Mouse (Mus musculus) lung, embryonic 15.5 days (tissue): ENCODE measurements around the gene Exosc10. TPM values are rescaled to one million over a fixed set of nuclear protein-coding genes. Genes with fewer than 3 reads are reported as not detected.

ENCODE experiments used
- ATAC-seq: fragments of 200-750 bp; cut with Nextera tagmentation; 2 replicates; pipeline ENCODE4 v1.8.0; 2017; ENCODE audit warnings: moderate number of reproducible peaks, borderline replicate concordance; ENCODE audit not compliant: low FRiP score, low TSS enrichment; ENCODE audit errors: extremely low read depth
- H3K27ac ChIP-seq: fragments of 300-500 bp; sonication (generic); 2 replicates; pipeline ENCODE4 v1.5.1; 2015; ENCODE audit warnings: moderate library complexity, mild to moderate bottlenecking, inconsistent platforms
- H3K27me3 ChIP-seq: fragments of 300-500 bp; sonication (generic); 2 replicates; pipeline ENCODE4 v1.6.1; 2015; ENCODE audit warnings: inconsistent platforms
- H3K36me3 ChIP-seq: fragments of 300-500 bp; sonication (generic); 2 replicates; pipeline ENCODE4 v1.6.1; 2015; ENCODE audit warnings: inconsistent platforms
- H3K4me1 ChIP-seq: fragments of 300-500 bp; sonication (generic); 2 replicates; pipeline ENCODE4 v1.6.1; 2015; ENCODE audit warnings: inconsistent platforms
- H3K4me2 ChIP-seq: fragments of 300-500 bp; sonication (generic); 2 replicates; pipeline ENCODE4 v1.6.1; 2015; ENCODE audit warnings: inconsistent platforms, mild to moderate bottlenecking, moderate library complexity
- H3K4me3 ChIP-seq: fragments of 300-500 bp; sonication (generic); 2 replicates; pipeline ENCODE4 v1.5.1; 2015; ENCODE audit warnings: mild to moderate bottlenecking, inconsistent platforms
- H3K9ac ChIP-seq: fragments of 300-500 bp; sonication (generic); 2 replicates; pipeline ENCODE4 v1.6.1; 2015; ENCODE audit warnings: inconsistent platforms
- H3K9me3 ChIP-seq: fragments of 300-500 bp; sonication (generic); 2 replicates; pipeline ENCODE4 v1.6.1; 2016; ENCODE audit warnings: inconsistent platforms
- WGBS: fragments of 180-500 bp; shearing (Covaris S2); methylation state at CpG from one replicate; pipeline ENCODE4 v1.1.7; 2015; 5-methylcytosine and 5-hydroxymethylcytosine counted together
- polyA plus RNA-seq: library from polyadenylated mRNA; unstranded; fragments of >200 nt; fragmentation: Nextera tagmentation; extraction: Ambion mirVana; gene quantifications from 2 replicates; pipeline ENCODE4 v1.2.1, GENCODE M21; 2015

Gene Exosc10
- polyA plus RNA-seq, 1 experiment from 2014 or later = 93.8 TPM

DNA sequence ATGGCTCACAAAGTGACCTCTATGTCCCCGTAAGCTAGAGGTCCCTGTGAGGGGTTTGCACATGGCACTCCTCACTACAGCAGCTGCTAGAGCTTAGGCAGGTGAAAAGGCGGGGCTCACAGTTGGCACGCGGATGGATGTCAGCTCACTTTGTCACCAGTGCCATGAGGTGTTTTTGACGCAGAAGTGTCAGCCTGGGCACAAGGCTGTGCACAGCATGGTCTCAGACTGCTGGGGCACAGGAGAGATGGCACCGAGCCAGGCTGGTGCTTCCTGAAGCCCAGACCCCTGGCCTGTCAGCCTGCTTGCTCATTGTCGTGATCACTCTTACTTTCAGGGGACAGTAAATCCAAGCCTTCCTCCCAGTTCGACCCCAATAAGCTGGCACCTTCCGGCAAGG lies 22.5 kb downstream of the Exosc10 start:
- 83% methylated on average over 9 of the region's 9 CpGs for WGBS
- peaks cover 74% of the 10 kb centered on the region for H3K36me3 ChIP-seq

DNA sequence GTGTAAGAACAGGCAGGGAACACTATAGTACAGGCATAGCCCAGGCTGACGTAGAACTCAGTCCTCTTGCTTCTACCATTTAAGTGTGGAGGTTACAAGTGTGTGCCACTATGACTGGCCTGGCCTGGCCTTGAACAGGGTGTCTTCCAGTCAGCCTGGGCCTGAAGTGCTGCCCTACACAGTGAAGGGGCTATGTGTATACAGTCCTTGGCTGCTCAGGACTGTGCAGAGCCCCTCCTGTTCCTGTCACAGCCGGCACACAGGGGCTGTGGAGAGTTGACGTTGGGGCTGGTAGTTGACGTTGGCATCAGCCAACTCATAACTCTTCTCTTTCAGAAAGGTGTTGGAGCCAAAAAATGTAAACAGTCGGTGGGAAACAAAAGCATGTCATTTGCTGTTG lies 23.2 kb downstream of the Exosc10 start:
- Histone ChIP-seq H3K4me2 (no peak overlapping the region), H3K4me1 (no peaks in the 10 kb centered on the region), H3K4me3 (no peak overlapping the region), H3K9ac (no peak overlapping the region), H3K36me3 (peaks cover 67% of the 10 kb centered on the region), H3K27me3 (no peaks in the 10 kb centered on the region), H3K9me3 (no peaks in the 10 kb centered on the region), H3K27ac (no peak overlapping the region)
- WGBS = 83% methylated on average over 5 of the region's 5 CpGs
- ATAC-seq = no peak

More for the DNA sequence above, 22.5 kb downstream of the Exosc10 start:
- H3K9me3 ChIP-seq = no peaks in the 10 kb centered on the region
- no peak overlapping the region for H3K9ac ChIP-seq
- no peak for ATAC-seq
- no peak overlapping the region for H3K4me3 ChIP-seq
- no peak overlapping the region for H3K4me2 ChIP-seq
- no peak overlapping the region for H3K27ac ChIP-seq
- H3K4me1 ChIP-seq = no peaks in the 10 kb centered on the region
- H3K27me3 ChIP-seq = no peaks in the 10 kb centered on the region

DNA sequence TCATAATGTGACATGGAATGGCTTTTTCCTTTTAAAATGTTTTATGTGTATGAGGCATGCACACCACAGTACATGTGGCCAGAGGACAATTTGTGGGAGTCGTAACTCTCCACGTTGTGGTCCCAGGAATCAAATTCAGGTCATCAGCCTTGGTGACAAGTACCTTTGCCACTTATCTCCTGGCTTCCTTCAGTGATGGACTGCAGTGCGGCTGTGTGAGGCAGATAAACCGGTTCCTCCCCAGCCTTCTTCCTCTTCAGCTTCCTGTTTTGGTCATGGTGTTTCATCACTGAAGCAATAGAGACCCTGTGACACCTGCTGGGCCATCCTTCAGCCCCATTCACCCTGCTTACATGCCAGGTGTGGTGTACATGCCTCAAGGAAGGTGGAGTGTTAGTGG lies 25.0 kb downstream of the Exosc10 start:
- Histone ChIP-seq H3K36me3 (peaks cover 49% of the 10 kb centered on the region), H3K9ac (no peak overlapping the region)
- 53% methylated on average over 4 of the region's 4 CpGs for WGBS

DNA sequence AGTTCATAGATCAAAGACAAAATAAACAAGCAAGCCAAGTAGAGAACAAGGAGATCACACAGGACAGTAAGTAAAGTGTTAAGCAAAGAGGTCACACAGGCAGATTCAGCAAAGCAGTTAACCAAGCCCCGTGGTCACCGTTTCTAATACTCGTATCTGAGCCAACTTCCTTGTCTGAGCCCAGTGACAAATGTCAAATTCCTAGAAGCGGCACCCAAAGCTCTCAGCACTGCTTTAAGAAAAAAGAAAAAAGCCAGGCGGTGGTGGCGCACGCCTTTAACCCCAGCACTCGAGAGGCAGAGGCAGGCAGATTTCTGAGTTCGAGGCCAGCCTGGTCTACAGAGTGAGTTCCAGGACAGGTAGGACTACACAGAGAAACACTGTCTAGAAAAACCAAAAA lies 28.4 kb downstream of the Exosc10 start:
- WGBS = 54% methylated on average over 9 of the region's 9 CpGs
- H3K36me3 ChIP-seq = peaks cover 16% of the 10 kb centered on the region
- H3K4me2 ChIP-seq = no peak overlapping the region
- no peak overlapping the region for H3K4me3 ChIP-seq
- no peak for ATAC-seq
- no peak overlapping the region for H3K9ac ChIP-seq
- peaks cover 17% of the 10 kb centered on the region for H3K4me1 ChIP-seq
- H3K9me3 ChIP-seq = no peaks in the 10 kb centered on the region
- H3K27ac ChIP-seq = no peak overlapping the region
- no peaks in the 10 kb centered on the region for H3K27me3 ChIP-seq

More for the DNA sequence above, 25.0 kb downstream of the Exosc10 start:
- Histone ChIP-seq H3K4me3 (no peak overlapping the region), H3K9me3 (no peaks in the 10 kb centered on the region), H3K4me2 (no peak overlapping the region), H3K4me1 (no peaks in the 10 kb centered on the region), H3K27ac (no peak overlapping the region), H3K27me3 (no peaks in the 10 kb centered on the region)
- ATAC-seq = no peak

DNA sequence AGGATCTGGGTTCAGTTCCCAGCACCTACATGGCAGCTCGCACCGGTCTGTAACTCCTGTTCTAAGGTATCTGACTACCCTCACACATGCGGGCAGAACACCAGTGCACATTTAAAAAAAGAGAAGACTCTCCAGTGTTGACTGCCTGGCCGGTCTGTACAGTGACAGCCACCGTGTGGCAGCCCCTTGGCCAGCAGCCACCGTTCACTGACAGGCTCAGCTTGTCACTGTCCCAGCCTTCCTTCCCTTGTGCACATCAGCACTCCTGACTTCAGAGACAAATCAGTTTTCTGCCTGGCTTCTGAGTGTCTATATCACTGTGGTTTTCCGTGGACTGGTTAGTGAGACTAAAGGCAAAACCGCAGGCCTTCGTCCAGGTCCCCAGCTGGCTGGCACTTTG lies 30.6 kb downstream of the Exosc10 start:
- Histone ChIP-seq H3K27me3 (no peaks in the 10 kb centered on the region), H3K4me3 (no peak overlapping the region), H3K9ac (no peak overlapping the region), H3K36me3 (peaks cover 8% of the 10 kb centered on the region), H3K9me3 (no peaks in the 10 kb centered on the region), H3K4me2 (no peak overlapping the region), H3K27ac (no peak overlapping the region), H3K4me1 (peaks cover 34% of the 10 kb centered on the region)
- ATAC-seq = no peak
- 64% methylated on average over 9 of the region's 9 CpGs for WGBS

DNA sequence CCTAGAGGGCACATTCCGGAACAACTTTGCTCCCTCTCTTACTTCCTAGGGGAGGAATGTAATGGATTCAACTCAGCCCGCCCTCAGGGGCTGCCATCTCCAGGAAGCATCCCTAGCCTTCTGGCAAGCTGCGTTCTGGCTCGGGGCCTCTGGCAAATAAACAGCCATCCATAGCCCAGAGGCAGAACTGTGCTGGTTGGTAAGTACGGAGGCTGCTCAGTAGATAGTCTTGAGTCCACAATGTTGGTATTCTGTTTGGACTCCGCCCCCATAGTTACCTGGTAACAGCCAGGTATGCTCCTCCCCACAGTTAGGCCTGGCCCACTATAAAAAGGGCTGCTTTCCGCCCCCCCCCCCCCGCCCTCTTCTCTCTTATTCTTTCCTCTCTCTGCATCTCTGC lies 31.3 kb downstream of the Exosc10 start:
- H3K27me3 ChIP-seq = no peaks in the 10 kb centered on the region
- H3K4me2 ChIP-seq = no peak overlapping the region
- H3K4me1 ChIP-seq = peaks cover 34% of the 10 kb centered on the region
- no peaks in the 10 kb centered on the region for H3K9me3 ChIP-seq
- peaks cover 16% of the 10 kb centered on the region for H3K36me3 ChIP-seq
- WGBS = 51% methylated on average over 6 of the region's 8 CpGs
- H3K27ac ChIP-seq = no peak overlapping the region
- H3K4me3 ChIP-seq = no peak overlapping the region
- ATAC-seq = no peak
- H3K9ac ChIP-seq = no peak overlapping the region

DNA sequence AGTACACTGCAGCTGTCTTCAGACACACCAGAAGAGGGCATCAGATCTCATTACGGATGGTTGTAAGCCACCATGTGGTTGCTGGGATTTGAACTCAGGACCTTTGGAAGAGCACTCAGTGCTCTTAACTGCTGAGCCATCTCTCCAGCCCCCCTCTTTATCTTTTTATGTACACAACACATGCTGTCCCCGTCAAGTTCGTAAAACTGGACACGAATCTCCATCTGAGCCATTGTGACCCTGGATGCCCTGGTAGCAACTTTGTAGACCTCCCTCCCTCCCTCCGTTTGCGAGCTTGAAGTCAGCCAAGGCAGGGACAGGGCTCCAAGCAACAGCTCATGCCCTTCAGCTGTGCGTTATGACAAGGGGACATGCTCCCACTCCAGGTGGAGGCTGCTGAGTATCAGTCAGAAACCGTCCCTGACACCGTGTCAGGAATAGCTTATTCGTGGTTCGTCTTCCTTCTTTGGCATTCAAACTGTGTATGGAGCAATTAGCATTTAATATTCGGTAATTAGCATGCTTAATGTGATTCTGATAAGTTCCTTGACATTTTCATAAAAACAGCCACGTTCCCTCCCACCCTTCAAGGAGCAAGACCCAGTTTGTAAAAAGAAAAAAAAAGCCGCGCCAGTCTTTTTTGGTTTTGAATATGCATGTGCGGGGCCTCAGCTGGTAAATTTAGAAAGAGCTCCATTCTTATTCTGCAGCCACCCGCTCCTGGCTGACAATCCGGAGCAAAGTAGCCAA lies 32.4 kb downstream of the Exosc10 start:
- Histone ChIP-seq H3K9me3 (no peaks in the 10 kb centered on the region), H3K4me3 (peak overlapping the region; percentile 99), H3K27me3 (no peaks in the 10 kb centered on the region), H3K4me2 (peak overlapping the region; percentile 77), H3K9ac (peak overlapping the region; percentile 90), H3K36me3 (peaks cover 25% of the 10 kb centered on the region), H3K4me1 (peaks cover 34% of the 10 kb centered on the region), H3K27ac (peak overlapping the region; percentile 83)
- ATAC-seq = no peak
- WGBS = 3% methylated on average over 18 of the region's 18 CpGs

DNA sequence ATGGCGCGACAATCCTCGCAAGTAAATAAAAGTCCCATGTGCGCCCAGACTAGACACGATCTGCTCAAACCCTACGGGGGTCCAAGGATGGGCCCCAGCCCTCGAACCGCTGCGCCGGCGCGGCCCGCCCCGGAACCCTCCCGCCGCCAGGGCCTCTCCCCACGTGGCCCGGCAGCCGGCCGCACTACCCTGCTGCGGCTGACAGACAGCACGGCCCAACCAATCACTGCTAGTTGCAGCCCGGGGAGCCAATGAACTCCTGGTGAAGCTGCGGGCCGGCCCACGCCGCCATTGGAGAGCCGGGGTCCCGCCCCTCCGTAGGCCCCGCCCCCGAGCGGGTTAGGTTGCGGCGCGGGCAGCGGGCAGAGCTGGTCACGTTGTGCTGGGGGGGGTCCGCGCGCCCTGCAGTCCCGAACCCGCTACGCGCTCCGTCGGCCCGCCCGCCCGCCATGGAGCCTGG lies 33.0 kb downstream of the Exosc10 start, which contains the start of gene Srm:
Srm (plus strand) TSS at position 333 of the 460 bp plus-strand sequence.
- H3K27ac ChIP-seq = peak within 1 kb of the TSS; percentile 83

DNA sequence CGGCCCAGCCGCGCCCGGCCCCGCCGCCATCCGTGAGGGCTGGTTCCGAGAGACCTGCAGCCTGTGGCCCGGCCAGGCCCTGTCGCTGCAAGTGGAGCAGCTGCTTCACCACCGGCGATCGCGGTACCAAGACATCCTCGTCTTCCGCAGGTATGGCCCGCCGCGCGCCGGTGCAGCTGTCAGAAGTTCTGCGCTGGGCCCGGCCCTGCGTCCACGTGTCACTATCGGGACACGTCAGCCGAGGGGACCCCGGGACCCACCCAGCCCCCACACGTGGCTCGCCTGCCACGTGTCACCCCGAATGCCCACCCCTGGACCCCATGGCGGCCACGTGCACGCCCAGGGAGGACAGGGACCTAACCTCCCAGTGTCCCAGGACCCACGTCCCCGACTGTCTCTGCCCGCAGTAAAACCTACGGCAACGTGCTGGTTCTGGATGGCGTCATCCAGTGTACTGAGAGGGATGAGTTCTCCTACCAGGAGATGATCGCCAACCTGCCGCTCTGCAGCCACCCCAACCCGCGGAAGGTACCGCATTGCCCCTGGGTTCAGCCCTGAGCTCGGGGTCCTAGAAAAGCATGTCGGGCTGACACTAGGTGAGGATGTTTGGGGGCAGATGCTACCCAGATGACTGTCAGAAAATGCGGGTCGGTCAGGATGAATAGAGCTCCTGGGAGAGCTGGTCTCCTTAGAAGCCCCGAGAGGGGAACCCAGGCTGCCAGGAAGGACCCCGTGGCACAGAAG lies 33.6 kb downstream of the Exosc10 start:
- no peaks in the 10 kb centered on the region for H3K27me3 ChIP-seq

More for the DNA sequence above, 33.0 kb downstream of the Exosc10 start, which contains the start of gene Srm:
- Histone ChIP-seq H3K4me1 (peaks cover 34% of the 10 kb centered on the region), H3K27me3 (no peaks in the 10 kb centered on the region), H3K36me3 (peaks cover 31% of the 10 kb centered on the region), H3K4me2 (peak within 1 kb of the TSS; percentile 77), H3K9me3 (no peaks in the 10 kb centered on the region), H3K4me3 (peak within 1 kb of the TSS; percentile 99), H3K9ac (peak within 1 kb of the TSS; percentile 90)
- WGBS = under 1% methylated on average over 49 of the region's 50 CpGs
- ATAC-seq = peak; percentile 99

DNA sequence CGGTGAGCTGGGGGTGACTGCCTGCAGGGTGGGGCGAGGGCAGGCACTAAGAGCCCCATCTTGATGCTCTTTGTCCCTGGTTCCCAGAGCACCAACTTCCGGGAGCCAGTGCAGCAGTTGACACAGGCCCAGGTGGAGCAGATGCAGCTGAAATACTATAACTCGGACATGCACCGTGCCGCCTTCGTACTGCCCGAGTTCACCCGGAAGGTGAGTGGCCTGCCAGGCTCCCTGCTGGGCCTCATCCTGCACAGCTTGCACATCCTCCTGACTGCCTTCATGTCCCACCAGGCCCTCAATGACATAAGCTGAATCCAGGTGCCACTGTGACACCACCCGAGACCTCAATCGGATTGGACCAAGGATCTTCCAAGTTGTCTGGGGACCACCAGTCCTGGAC lies 35.8 kb downstream of the Exosc10 start:
- 91% methylated on average over 11 of the region's 11 CpGs for WGBS
- no peak for ATAC-seq
- H3K9me3 ChIP-seq = no peaks in the 10 kb centered on the region
- H3K27me3 ChIP-seq = no peaks in the 10 kb centered on the region
- peaks cover 50% of the 10 kb centered on the region for H3K36me3 ChIP-seq
- peaks cover 29% of the 10 kb centered on the region for H3K4me1 ChIP-seq
- no peak overlapping the region for H3K27ac ChIP-seq
- H3K4me2 ChIP-seq = no peak overlapping the region
- H3K4me3 ChIP-seq = no peak overlapping the region
- H3K9ac ChIP-seq = no peak overlapping the region

More for the DNA sequence above, 33.6 kb downstream of the Exosc10 start:
- H3K4me3 ChIP-seq = peak overlapping the region; percentile 99
- WGBS = under 1% methylated on average over 53 of the region's 53 CpGs
- peak overlapping the region; percentile 77 for H3K4me2 ChIP-seq
- peak overlapping the region; percentile 60; the same call in 1 of the 2 replicates for H3K27ac ChIP-seq
- H3K36me3 ChIP-seq = peaks cover 37% of the 10 kb centered on the region
- H3K9me3 ChIP-seq = no peaks in the 10 kb centered on the region
- H3K9ac ChIP-seq = peak overlapping the region; percentile 90
- ATAC-seq = peak; percentile 41
- peaks cover 34% of the 10 kb centered on the region for H3K4me1 ChIP-seq

DNA sequence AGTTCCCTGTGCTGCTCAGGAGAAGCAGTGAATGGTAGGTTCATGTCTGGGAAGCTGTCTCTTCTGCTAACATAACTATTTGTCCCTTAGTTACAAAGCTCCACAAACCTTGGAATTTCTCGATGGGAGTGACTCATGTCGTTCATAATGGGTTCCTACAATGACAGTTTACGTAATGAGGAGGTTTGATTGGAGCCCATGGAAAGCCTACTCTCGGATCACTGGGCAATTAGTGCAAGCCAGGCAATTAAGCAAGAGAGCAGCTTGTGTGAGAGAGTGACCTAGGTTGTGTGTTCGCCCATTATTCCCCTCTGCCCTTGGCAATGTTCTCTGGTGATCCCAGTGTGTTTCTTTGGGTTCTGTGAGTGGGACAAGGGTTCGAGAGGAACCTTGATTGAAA lies 37.7 kb downstream of the Exosc10 start:
- Histone ChIP-seq H3K4me3 (no peak overlapping the region), H3K9me3 (no peaks in the 10 kb centered on the region), H3K27ac (no peak overlapping the region), H3K4me2 (no peak overlapping the region), H3K4me1 (peaks cover 17% of the 10 kb centered on the region), H3K9ac (no peak overlapping the region), H3K27me3 (no peaks in the 10 kb centered on the region), H3K36me3 (peaks cover 55% of the 10 kb centered on the region)
- no peak for ATAC-seq
- 88% methylated on average over 6 of the region's 6 CpGs for WGBS

DNA sequence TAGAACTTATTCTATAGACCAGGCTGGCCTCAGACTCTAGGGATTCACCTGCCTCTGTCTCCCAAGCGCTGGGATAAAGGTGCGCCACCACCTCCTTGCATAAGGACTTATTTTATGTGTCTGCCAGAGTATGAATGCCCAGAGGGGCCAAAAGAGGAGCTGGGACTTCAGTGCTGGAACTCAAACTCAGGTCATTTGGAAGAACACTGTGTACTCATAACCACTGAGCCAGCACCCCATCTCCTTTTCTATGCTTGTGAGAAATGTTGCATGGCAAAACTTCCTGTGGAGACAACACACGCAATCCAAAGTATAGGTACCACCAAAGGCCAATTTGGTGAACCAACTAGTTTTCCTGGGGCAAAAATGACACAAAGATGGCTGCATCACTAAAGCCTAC lies 38.5 kb downstream of the Exosc10 start:
- Histone ChIP-seq H3K4me1 (peaks cover 17% of the 10 kb centered on the region), H3K4me2 (no peak overlapping the region), H3K36me3 (peaks cover 55% of the 10 kb centered on the region), H3K27ac (no peak overlapping the region), H3K27me3 (no peaks in the 10 kb centered on the region), H3K9me3 (no peaks in the 10 kb centered on the region), H3K4me3 (no peak overlapping the region), H3K9ac (no peak overlapping the region)
- 94% methylated on average over 3 of the region's 3 CpGs for WGBS
- no peak for ATAC-seq
